Mouse (Mus musculus) limb, embryonic 13.5 days (tissue): ENCODE data around the gene Cep350. TPM values are rescaled to one million over a fixed set of nuclear protein-coding genes. Genes with fewer than 3 reads are reported as not detected.

ENCODE experiments used
- ATAC-seq: fragments of 200-750 bp; cut with Nextera tagmentation; 2 replicates; pipeline ENCODE4 v1.8.0; 2017; ENCODE audit warnings: low read depth, moderate number of reproducible peaks, moderate TSS enrichment; ENCODE audit not compliant: low FRiP score
- H3K27ac ChIP-seq: fragments of 300-500 bp; sonication (generic); 2 replicates; pipeline ENCODE4 v1.5.1; 2015; ENCODE audit warnings: inconsistent platforms, mild to moderate bottlenecking, moderate library complexity
- H3K27me3 ChIP-seq: fragments of 300-500 bp; sonication (generic); 2 replicates; pipeline ENCODE4 v1.6.1; 2015; ENCODE audit warnings: mild to moderate bottlenecking, inconsistent platforms
- H3K36me3 ChIP-seq: fragments of 300-500 bp; sonication (generic); 2 replicates; pipeline ENCODE4 v1.6.1; 2015; ENCODE audit warnings: inconsistent platforms, mild to moderate bottlenecking, moderate library complexity
- H3K4me1 ChIP-seq: fragments of 300-500 bp; sonication (generic); 2 replicates; pipeline ENCODE4 v1.6.1; 2015; ENCODE audit warnings: inconsistent platforms
- H3K4me2 ChIP-seq: fragments of 300-500 bp; sonication (generic); replicated peaks from 2 replicates; pipeline ENCODE4 v1.6.1; 2015; ENCODE audit warnings: inconsistent platforms, mild to moderate bottlenecking, moderate library complexity
- H3K4me3 ChIP-seq: fragments of 300-500 bp; sonication (generic); 2 replicates; pipeline ENCODE4 v1.5.1; 2015; ENCODE audit warnings: moderate library complexity, mild to moderate bottlenecking, inconsistent platforms
- H3K9ac ChIP-seq: fragments of 300-500 bp; sonication (generic); 2 replicates; pipeline ENCODE4 v1.6.1; 2015; ENCODE audit warnings: mild to moderate bottlenecking, inconsistent platforms
- H3K9me3 ChIP-seq: fragments of 300-500 bp; sonication (generic); 2 replicates; pipeline ENCODE4 v1.6.1; 2016; ENCODE audit warnings: inconsistent platforms
- WGBS: fragments of 180-500 bp; shearing (Covaris S2); methylation state at CpG from one replicate; pipeline ENCODE4 v1.1.7; 2015; 5-methylcytosine and 5-hydroxymethylcytosine counted together
- polyA plus RNA-seq: library from polyadenylated mRNA; unstranded; fragments of >200 nt; fragmentation: Nextera tagmentation; extraction: Ambion mirVana; gene quantifications from 2 replicates; pipeline ENCODE4 v1.2.1, GENCODE M21; 2015

Gene Cep350
- polyA plus RNA-seq: 11.8 and 13.0 TPM in 2 replicates

DNA sequence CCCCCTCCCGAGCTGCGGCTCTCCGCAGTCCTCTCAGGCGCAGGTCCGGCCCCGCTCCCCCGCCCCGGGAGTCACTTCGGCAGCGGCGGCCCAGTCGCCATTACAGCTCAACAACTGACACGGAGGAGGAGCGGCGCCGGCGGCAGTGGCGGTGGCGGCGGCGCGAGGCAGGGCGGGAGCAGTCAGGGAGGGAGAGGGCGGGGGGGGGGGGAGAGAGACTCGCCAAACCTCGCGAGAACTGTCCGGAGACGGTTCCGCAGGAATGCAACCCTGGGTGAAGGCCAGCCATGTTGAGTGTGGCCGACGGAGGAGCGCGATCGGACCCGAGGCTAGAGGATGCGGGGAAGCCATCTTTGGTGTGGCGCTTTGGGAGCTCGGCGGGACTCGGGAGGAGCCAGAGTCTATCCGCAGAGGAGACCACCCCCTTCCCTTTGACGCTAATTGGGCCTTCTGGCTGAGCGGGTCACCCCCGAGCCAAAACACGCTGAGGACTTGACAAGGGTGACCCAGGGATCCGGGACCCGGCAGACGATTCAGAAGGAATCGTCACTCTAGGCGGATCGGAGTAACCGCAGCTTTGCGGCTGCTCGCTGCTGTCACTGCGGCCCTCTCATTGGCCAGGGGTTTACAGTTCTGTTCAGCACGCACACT is at the start of gene Cep350:
Gene Cep350 (minus strand): TSS at position 188 of the 651 bp plus-strand sequence.
- H3K9ac ChIP-seq: peak within 1 kb of the TSS; percentile 98
- H3K4me1 ChIP-seq: peaks cover 21% of the 10 kb centered on the region
- peak within 1 kb of the TSS; percentile 91 for H3K27ac ChIP-seq
- H3K4me3 ChIP-seq: peak within 1 kb of the TSS; percentile 96
- no peaks in the 10 kb centered on the region for H3K27me3 ChIP-seq
- no peaks in the 10 kb centered on the region for H3K9me3 ChIP-seq
- H3K36me3 ChIP-seq: no peaks in the 10 kb centered on the region
- WGBS: under 1% methylated on average over 44 of the region's 57 CpGs
- peak; percentile 99 for ATAC-seq
- H3K4me2 ChIP-seq: peak within 1 kb of the TSS; percentile 74

DNA sequence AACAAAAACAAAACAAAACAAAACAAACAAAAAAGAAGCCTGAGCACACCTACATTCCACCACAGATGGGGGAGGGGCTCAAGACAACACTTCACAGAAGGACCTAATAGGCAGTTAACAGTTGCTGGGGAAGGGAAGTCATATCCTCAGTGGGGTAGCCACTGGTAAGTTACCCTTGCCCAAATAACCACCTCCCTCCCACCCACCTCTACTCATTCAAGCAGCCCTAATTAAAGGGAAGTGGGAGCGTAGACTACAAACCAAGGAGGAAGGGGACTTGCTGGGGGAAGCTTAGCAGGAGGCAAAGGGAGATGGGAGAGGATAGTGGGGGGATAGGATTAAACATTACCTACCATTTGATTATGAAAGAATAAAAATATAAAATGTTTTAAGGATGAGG is 47.3 kb upstream of the Cep350 start:
- Histone ChIP-seq H3K27me3 (no peaks in the 10 kb centered on the region), H3K4me2 (no peak overlapping the region), H3K27ac (no peak overlapping the region), H3K9me3 (no peaks in the 10 kb centered on the region), H3K4me1 (no peaks in the 10 kb centered on the region), H3K36me3 (peaks cover 68% of the 10 kb centered on the region), H3K4me3 (no peak overlapping the region), H3K9ac (no peak overlapping the region)
- no peak for ATAC-seq
- WGBS: 84% methylated on average over 1 of the region's 1 CpGs

GRCm38 (mm10) chr1:156019800-156020199 is 46.7 kb upstream of the Cep350 start:
- Histone ChIP-seq H3K9ac (no peak overlapping the region), H3K4me1 (no peaks in the 10 kb centered on the region), H3K36me3 (peaks cover 68% of the 10 kb centered on the region), H3K27me3 (no peaks in the 10 kb centered on the region), H3K4me2 (no peak overlapping the region), H3K9me3 (no peaks in the 10 kb centered on the region), H3K27ac (no peak overlapping the region), H3K4me3 (no peak overlapping the region)
- WGBS: 90% methylated on average over 1 of the region's 1 CpGs
- no peak for ATAC-seq

DNA sequence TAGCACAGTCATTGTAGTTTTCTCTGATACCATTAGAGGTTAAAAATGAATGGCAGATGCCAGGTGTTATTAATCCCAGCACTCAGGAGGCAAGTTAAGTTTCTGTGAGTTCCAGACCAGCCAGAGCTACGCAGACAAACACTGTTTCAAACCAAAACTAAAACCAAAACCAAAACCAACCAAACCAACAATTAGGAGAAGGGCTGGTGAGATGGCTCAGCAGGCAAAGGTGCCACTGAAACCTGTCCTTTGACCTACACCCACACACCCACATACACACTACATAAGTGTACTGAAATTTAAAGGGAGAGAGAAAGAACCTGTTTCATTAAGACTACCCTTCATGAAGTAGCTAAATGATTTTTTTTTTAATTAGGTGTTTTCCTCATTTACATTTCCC is 35.9 kb upstream of the Cep350 start:
- no peak for ATAC-seq
- Histone ChIP-seq H3K36me3 (peaks cover 63% of the 10 kb centered on the region), H3K27me3 (no peaks in the 10 kb centered on the region), H3K9me3 (no peaks in the 10 kb centered on the region), H3K9ac (no peak overlapping the region), H3K4me2 (no peak overlapping the region), H3K27ac (no peak overlapping the region), H3K4me1 (no peaks in the 10 kb centered on the region), H3K4me3 (no peak overlapping the region)
- 86% methylated on average over 1 of the region's 1 CpGs for WGBS

DNA sequence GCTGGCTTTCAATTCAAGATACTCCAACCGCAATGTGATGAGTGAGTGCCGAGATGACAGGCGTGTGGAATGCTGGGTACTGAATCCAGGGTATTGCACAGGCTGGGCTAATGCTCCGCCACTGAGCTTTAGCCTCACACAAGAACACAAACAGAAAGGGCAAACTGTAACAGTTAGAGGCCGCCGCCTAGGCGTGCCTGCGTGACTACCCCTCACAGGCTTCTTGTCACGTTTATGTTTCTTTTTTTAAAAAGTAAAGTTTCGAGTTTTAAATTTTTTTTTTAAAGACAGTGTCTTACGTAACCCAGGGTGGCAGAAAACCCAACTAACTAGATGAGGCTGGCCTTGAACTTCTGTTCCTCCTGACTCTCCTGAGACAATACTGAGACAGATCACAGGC is 32.9 kb upstream of the Cep350 start:
- Histone ChIP-seq H3K9me3 (no peaks in the 10 kb centered on the region), H3K27me3 (no peaks in the 10 kb centered on the region), H3K27ac (no peak overlapping the region), H3K36me3 (peaks cover 48% of the 10 kb centered on the region), H3K4me3 (no peak overlapping the region), H3K4me1 (no peaks in the 10 kb centered on the region), H3K9ac (no peak overlapping the region), H3K4me2 (no peak overlapping the region)
- no peak for ATAC-seq
- WGBS: 91% methylated on average over 11 of the region's 11 CpGs

GRCm38 (mm10) chr1:156003201-156003935 is 30.3 kb upstream of the Cep350 start:
- Histone ChIP-seq H3K27me3 (no peaks in the 10 kb centered on the region), H3K36me3 (peaks cover 34% of the 10 kb centered on the region), H3K9ac (no peak overlapping the region), H3K4me3 (no peak overlapping the region), H3K9me3 (no peaks in the 10 kb centered on the region), H3K4me2 (no peak overlapping the region), H3K27ac (no peak overlapping the region; the same call in 1 of the 2 replicates), H3K4me1 (no peaks in the 10 kb centered on the region)
- ATAC-seq: no peak
- 92% methylated on average over 7 of the region's 7 CpGs for WGBS

GRCm38 (mm10) chr1:156002366-156002765 is 29.3 kb upstream of the Cep350 start:
- Histone ChIP-seq H3K9me3 (no peaks in the 10 kb centered on the region), H3K36me3 (peaks cover 28% of the 10 kb centered on the region), H3K27ac (no peak overlapping the region), H3K4me2 (no peak overlapping the region), H3K4me3 (no peak overlapping the region), H3K27me3 (no peaks in the 10 kb centered on the region), H3K9ac (no peak overlapping the region), H3K4me1 (no peaks in the 10 kb centered on the region)
- whole genome bisulfite sequencing: 80% methylated on average over 8 of the region's 8 CpGs
- no peak for ATAC-seq

- no peak overlapping the region for H3K4me2 ChIP-seq
- H3K36me3 ChIP-seq: no peaks in the 10 kb centered on the region
- no peaks in the 10 kb centered on the region for H3K27me3 ChIP-seq
- no peak overlapping the region for H3K27ac ChIP-seq
- no peak for ATAC-seq
- 76% methylated on average over 2 of the region's 2 CpGs for WGBS
- H3K9me3 ChIP-seq: no peaks in the 10 kb centered on the region
- no peak overlapping the region for H3K4me3 ChIP-seq
- no peaks in the 10 kb centered on the region for H3K4me1 ChIP-seq
- H3K9ac ChIP-seq: no peak overlapping the region
Measured at GRCm38 (mm10) chr1:155995612-155996011, 22.6 kb upstream of the Cep350 start.

- Histone ChIP-seq H3K4me2 (no peak overlapping the region), H3K4me1 (no peaks in the 10 kb centered on the region), H3K27ac (no peak overlapping the region), H3K4me3 (no peak overlapping the region), H3K9me3 (no peaks in the 10 kb centered on the region), H3K27me3 (no peaks in the 10 kb centered on the region), H3K9ac (no peak overlapping the region), H3K36me3 (no peaks in the 10 kb centered on the region)
- ATAC-seq: no peak
- 87% methylated on average over 2 of the region's 2 CpGs for WGBS
Measured at GRCm38 (mm10) chr1:155994524-155994923, 21.5 kb upstream of the Cep350 start.

- Histone ChIP-seq H3K27ac (no peak overlapping the region), H3K4me1 (no peaks in the 10 kb centered on the region), H3K36me3 (no peaks in the 10 kb centered on the region), H3K4me3 (no peak overlapping the region), H3K9me3 (no peaks in the 10 kb centered on the region), H3K27me3 (no peaks in the 10 kb centered on the region), H3K4me2 (no peak overlapping the region), H3K9ac (no peak overlapping the region)
- ATAC-seq: peak; percentile 57; the same call in 1 of the 2 replicates
- 40% methylated on average over 11 of the region's 11 CpGs for WGBS
Measured at GRCm38 (mm10) chr1:155990391-155990790, 17.3 kb upstream of the Cep350 start.

DNA sequence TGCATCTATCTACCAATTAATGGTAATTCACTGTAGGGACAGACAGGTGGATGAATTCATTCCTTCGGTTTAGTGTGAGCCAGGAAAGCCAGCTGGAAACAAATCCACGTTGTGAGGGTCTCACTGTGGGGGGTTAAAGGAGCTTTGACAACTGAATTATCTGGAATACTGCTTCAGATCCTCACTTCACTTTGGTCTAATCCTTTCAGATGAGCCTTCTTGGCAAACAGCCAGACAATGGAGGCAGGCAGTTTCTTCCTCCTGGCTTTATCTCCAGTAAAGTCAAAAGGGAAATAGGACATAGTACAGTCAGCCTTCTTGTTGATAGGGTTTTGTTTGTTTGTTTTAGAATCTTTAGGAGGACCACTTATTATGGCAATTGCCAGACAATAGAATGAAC is 16.3 kb upstream of the Cep350 start:
- no peak overlapping the region for H3K27ac ChIP-seq
- H3K4me1 ChIP-seq: no peaks in the 10 kb centered on the region
- 25% methylated on average over 2 of the region's 2 CpGs for WGBS
- H3K9ac ChIP-seq: no peak overlapping the region
- no peaks in the 10 kb centered on the region for H3K9me3 ChIP-seq
- no peak overlapping the region for H3K4me3 ChIP-seq
- no peak overlapping the region for H3K4me2 ChIP-seq
- no peaks in the 10 kb centered on the region for H3K36me3 ChIP-seq
- ATAC-seq: no peak
- H3K27me3 ChIP-seq: no peaks in the 10 kb centered on the region

DNA sequence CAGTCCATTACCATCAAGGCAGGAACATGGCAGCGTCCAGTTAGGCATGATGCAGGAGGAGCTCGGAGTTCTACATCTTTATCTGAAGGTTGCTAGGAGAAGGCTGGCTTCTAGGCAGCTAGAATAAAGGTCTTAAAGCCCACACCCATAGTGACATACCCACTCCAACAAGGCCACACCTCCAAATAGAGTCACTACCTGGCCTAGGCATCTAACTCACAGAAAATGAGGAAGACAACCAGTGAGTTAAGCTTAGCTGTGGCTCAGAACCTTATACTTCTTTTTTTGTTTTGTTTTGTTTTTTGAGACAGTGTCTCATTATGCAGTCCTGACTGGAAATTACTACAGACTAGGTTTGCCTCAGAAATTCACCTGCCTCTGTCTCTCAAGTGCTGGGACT is 14.6 kb upstream of the Cep350 start:
- WGBS: 83% methylated on average over 2 of the region's 2 CpGs
- Histone ChIP-seq H3K4me2 (no peak overlapping the region), H3K36me3 (no peaks in the 10 kb centered on the region), H3K27me3 (no peaks in the 10 kb centered on the region), H3K9ac (no peak overlapping the region), H3K4me1 (no peaks in the 10 kb centered on the region), H3K4me3 (no peak overlapping the region), H3K9me3 (no peaks in the 10 kb centered on the region), H3K27ac (no peak overlapping the region)
- ATAC-seq: no peak
